Mouse (Mus musculus) ES-Bruce4 (cell line): ENCODE measurements around the gene Dnah6.

Experiments
- CTCF ChIP-seq: IDR thresholded peaks from one replicate; pipeline ENCODE4 v1.8.1; 2011; ENCODE audit warnings: low read depth, low read length
- EP300 ChIP-seq: IDR thresholded peaks from 2 replicates; pipeline ENCODE4 v1.6.1; 2011; ENCODE audit warnings: low read depth, low read length; ENCODE audit not compliant: insufficient read depth

DNA sequence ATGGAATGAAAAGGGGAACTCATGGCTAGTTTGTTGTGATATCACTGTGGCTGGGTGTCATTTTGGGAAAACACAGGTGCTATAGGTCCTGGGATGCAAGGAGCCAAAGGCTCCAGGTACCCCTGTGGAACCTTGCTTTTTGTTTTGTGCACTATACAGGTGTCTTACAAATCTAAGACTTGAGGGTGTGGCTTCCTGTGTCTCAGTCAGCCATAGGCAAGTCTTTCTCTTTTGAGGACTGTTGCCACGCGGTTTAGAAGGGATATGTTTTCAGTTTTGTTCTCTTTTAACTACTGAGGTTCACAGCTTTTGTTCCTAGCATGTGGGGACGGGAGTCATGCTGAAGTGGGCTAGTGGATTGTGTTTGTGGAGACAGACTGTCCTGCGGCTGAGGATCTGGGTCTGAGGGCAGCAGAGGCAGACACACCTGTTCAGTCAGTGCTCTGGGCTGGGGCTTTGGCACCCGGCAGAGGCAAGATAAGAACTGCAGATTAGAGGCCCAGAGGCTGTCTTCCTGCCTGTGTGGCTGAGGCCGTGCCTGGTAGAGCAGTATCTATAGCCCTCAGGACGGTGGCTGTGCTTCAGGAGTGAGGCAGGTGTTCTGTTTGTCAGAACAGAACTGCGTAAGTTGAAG is 228.3 kb downstream of the Dnah6 start:
- TF ChIP-seq CTCF (no peak), EP300 (no peak)
